Mouse (Mus musculus) midbrain, postnatal 0 days (tissue): ENCODE measurements around the gene Myo15. TPM values are rescaled to one million over a fixed set of nuclear protein-coding genes. Genes with fewer than 3 reads are reported as not detected.

Experiments used
- ATAC-seq: fragments of 200-750 bp; cut with Nextera tagmentation; 2 replicates; pipeline ENCODE4 v1.8.0; 2017; ENCODE audit warnings: moderate number of reproducible peaks, mild to moderate bottlenecking, moderate TSS enrichment, moderate library complexity; ENCODE audit not compliant: low FRiP score
- DNase-seq: peaks from one replicate; pipeline ENCODE4 v3.0.0-alpha.2; 2015; ENCODE audit warnings: low spot score
- H3K27ac ChIP-seq: fragments of 300-500 bp; sonication (generic); 2 replicates; pipeline ENCODE4 v1.5.1; 2014; ENCODE audit warnings: low read depth, mild to moderate bottlenecking, low read length, mixed read lengths
- H3K27me3 ChIP-seq: fragments of 300-500 bp; sonication (generic); 2 replicates; pipeline ENCODE4 v1.6.1; 2014; ENCODE audit warnings: low read length, control low read depth, mixed read lengths; ENCODE audit not compliant: insufficient read depth
- H3K36me3 ChIP-seq: fragments of 300-500 bp; sonication (generic); 2 replicates; pipeline ENCODE4 v1.6.1; 2014; ENCODE audit warnings: low read length, control low read depth, mixed read lengths; ENCODE audit not compliant: insufficient read depth
- H3K4me1 ChIP-seq: fragments of 300-500 bp; sonication (generic); 2 replicates; pipeline ENCODE4 v1.6.1; 2014; ENCODE audit warnings: mild to moderate bottlenecking, control low read depth, antibody characterized with exemption, low read length, mixed read lengths; ENCODE audit not compliant: insufficient read depth
- H3K4me2 ChIP-seq: fragments of 300-500 bp; sonication (generic); 2 replicates; pipeline ENCODE4 v1.6.1; 2014; ENCODE audit warnings: low read depth, mild to moderate bottlenecking, low read length, mixed read lengths; ENCODE audit not compliant: poor library complexity, severe bottlenecking
- H3K4me3 ChIP-seq: fragments of 300-500 bp; sonication (generic); 2 replicates; pipeline ENCODE4 v1.5.1; 2014; ENCODE audit warnings: low read depth, mild to moderate bottlenecking, low read length, moderate library complexity
- H3K9ac ChIP-seq: fragments of 300-500 bp; sonication (generic); replicated peaks from 2 replicates; pipeline ENCODE4 v1.6.1; 2014; ENCODE audit warnings: mild to moderate bottlenecking, low read length, moderate library complexity, mixed read lengths; ENCODE audit not compliant: poor library complexity, severe bottlenecking
- H3K9me3 ChIP-seq: fragments of 300-500 bp; sonication (generic); 2 replicates; pipeline ENCODE4 v1.6.1; 2016; ENCODE audit warnings: low read length, control low read depth
- CTCF ChIP-seq: IDR thresholded peaks from 2 replicates; pipeline ENCODE4 v1.5.1; 2016; ENCODE audit warnings: antibody characterized with exemption, mild to moderate bottlenecking
- WGBS: fragments of 180-500 bp; shearing (Covaris S2); extraction: QIAGEN DNeasy Blood & Tissue Kit; methylation state at CpG from one replicate; pipeline ENCODE4 v1.1.7; 2014; 5-methylcytosine and 5-hydroxymethylcytosine counted together
- polyA plus RNA-seq: library from polyadenylated mRNA; unstranded; fragments of >200 nt; fragmentation: Nextera tagmentation; extraction: Ambion mirVana; gene quantifications from 2 replicates; pipeline ENCODE4 v1.2.1, GENCODE M21; 2015
- total RNA-seq: library from RNA; depleted of rRNA; stranded (reverse); fragments of >200 nt; gene quantifications from 2 replicates; pipeline ENCODE4 v1.2.3, GENCODE M21; 2014; rRNA removed

Gene Myo15
- total RNA-seq = 0.14 and 0.22 TPM in 2 replicates
- 0.23 and 0.52 TPM in 2 replicates for polyA plus RNA-seq

GRCm38 (mm10) chr11:60469039-60469438 lies at the start of gene Myo15:
TSS of gene Myo15 (plus strand) at chr11:60469339.
- H3K4me2 ChIP-seq = no peak within 1 kb of the TSS
- H3K27me3 ChIP-seq = no peaks in the 10 kb centered on the region
- H3K27ac ChIP-seq = no peak within 1 kb of the TSS
- 82% methylated on average over 3 of the region's 3 CpGs for WGBS
- H3K36me3 ChIP-seq = peaks cover 54% of the 10 kb centered on the region
- no peak for TF ChIP-seq CTCF
- no peak within 1 kb of the TSS for H3K9ac ChIP-seq
- no peak within 1 kb of the TSS for H3K4me3 ChIP-seq
- no peaks in the 10 kb centered on the region for H3K9me3 ChIP-seq
- no peaks in the 10 kb centered on the region for H3K4me1 ChIP-seq
- ATAC-seq (no peak), DNase-seq (no peak)

- H3K36me3 ChIP-seq = peaks cover 6% of the 10 kb centered on the region
- ATAC-seq = no peak
- no peak overlapping the region for H3K4me2 ChIP-seq
- H3K4me3 ChIP-seq = no peak overlapping the region
- DNase-seq = peak; percentile 55
- no peak overlapping the region for H3K27ac ChIP-seq
- peak; percentile 50 for TF ChIP-seq CTCF
- no peaks in the 10 kb centered on the region for H3K9me3 ChIP-seq
- no peaks in the 10 kb centered on the region for H3K27me3 ChIP-seq
- WGBS = 72% methylated on average over 5 of the region's 6 CpGs
- H3K4me1 ChIP-seq = peaks cover 3% of the 10 kb centered on the region; the same call in 1 of the 2 replicates
- H3K9ac ChIP-seq = no peak overlapping the region
Measured at GRCm38 (mm10) chr11:60422046-60422668, 47.0 kb upstream of the Myo15 start.

GRCm38 (mm10) chr11:60423006-60423405 lies 46.1 kb upstream of the Myo15 start:
- no peaks in the 10 kb centered on the region for H3K9me3 ChIP-seq
- DNase-seq = no peak
- 71% methylated on average over 1 of the region's 1 CpGs for WGBS

GRCm38 (mm10) chr11:60426417-60426816 lies 42.7 kb upstream of the Myo15 start:
- H3K36me3 ChIP-seq = peaks cover 11% of the 10 kb centered on the region
- TF ChIP-seq CTCF = no peak
- DNase-seq (no peak), ATAC-seq (no peak)
- no peak overlapping the region for H3K4me3 ChIP-seq
- 95% methylated on average over 1 of the region's 1 CpGs for WGBS
- H3K4me2 ChIP-seq = no peak overlapping the region
- H3K27me3 ChIP-seq = no peaks in the 10 kb centered on the region
- H3K9ac ChIP-seq = no peak overlapping the region
- no peaks in the 10 kb centered on the region for H3K9me3 ChIP-seq
- no peaks in the 10 kb centered on the region for H3K4me1 ChIP-seq
- no peak overlapping the region for H3K27ac ChIP-seq

More at GRCm38 (mm10) chr11:60423006-60423405, 46.1 kb upstream of the Myo15 start:
- no peak for TF ChIP-seq CTCF
- Histone ChIP-seq H3K4me3 (no peak overlapping the region), H3K9ac (no peak overlapping the region), H3K4me1 (peaks cover 3% of the 10 kb centered on the region; the same call in 1 of the 2 replicates), H3K27ac (no peak overlapping the region), H3K4me2 (no peak overlapping the region), H3K27me3 (no peaks in the 10 kb centered on the region), H3K36me3 (peaks cover 11% of the 10 kb centered on the region)
- no peak for ATAC-seq

DNA sequence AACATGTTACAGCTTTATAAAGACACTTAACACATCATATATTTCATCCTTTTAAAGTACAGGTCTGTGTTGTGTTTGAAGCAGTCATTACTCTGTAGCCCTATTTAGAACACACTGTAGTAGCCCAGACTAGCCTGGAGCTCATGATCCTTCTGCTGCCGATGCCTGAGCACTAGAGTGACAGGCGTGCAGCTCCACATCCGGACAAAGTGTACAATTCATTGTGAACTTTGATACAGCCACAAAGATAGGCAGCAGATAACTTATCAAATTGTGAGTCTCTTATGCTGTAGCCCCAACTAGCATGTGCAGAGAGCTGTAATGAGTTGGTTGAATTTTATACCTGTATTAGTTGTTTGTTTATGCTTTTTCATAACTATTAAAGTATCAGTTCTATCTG lies 41.5 kb upstream of the Myo15 start:
- peaks cover 18% of the 10 kb centered on the region for H3K36me3 ChIP-seq
- H3K9ac ChIP-seq = no peak overlapping the region
- no peaks in the 10 kb centered on the region for H3K27me3 ChIP-seq
- no peak overlapping the region for H3K4me2 ChIP-seq
- TF ChIP-seq CTCF = no peak
- ATAC-seq (no peak), DNase-seq (no peak)
- no peak overlapping the region for H3K4me3 ChIP-seq
- no peaks in the 10 kb centered on the region for H3K4me1 ChIP-seq
- no peak overlapping the region for H3K27ac ChIP-seq
- H3K9me3 ChIP-seq = no peaks in the 10 kb centered on the region
- WGBS = 96% methylated on average over 3 of the region's 3 CpGs

DNA sequence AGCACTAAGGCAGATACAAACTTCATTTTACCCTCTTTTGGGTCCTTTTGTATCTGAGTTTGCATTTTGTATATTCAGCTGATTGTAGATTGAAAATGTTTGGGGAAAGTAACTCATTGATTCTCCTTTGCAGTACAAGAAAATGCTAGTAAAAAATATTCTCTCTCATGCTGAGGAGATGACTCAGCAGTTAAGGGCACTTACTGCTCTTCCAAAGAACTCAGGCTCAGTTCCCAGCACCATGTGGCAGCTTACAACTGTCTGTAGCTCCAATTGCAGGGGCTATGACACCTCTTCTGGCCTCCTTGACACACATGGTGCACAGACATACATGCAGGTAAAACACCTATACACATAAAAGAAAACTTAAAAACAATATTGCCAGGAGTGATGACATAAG lies 35.6 kb upstream of the Myo15 start:
- no peaks in the 10 kb centered on the region for H3K27me3 ChIP-seq
- H3K9me3 ChIP-seq = no peaks in the 10 kb centered on the region
- H3K36me3 ChIP-seq = peaks cover 33% of the 10 kb centered on the region
- no peak overlapping the region for H3K4me3 ChIP-seq
- no peak overlapping the region for H3K9ac ChIP-seq
- DNase-seq (no peak), ATAC-seq (no peak)
- no peaks in the 10 kb centered on the region for H3K4me1 ChIP-seq
- no peak overlapping the region for H3K4me2 ChIP-seq
- no peak for TF ChIP-seq CTCF
- no peak overlapping the region for H3K27ac ChIP-seq
